Mouse (Mus musculus) embryonic facial prominence, embryonic 14.5 days (tissue): ENCODE results near the gene 4930467E23Rik. TPM values are rescaled to one million over a fixed set of nuclear protein-coding genes. Genes with fewer than 3 reads are reported as not detected.
"Not testable (repeated sequence)": the region's sequence is repeated elsewhere in the genome, so short reads cannot be mapped to it uniquely, and the experiment has no call there.

ENCODE experiments used
- ATAC-seq: fragments of 200-750 bp; cut with Nextera tagmentation; 2 replicates; pipeline ENCODE4 v1.8.0; 2017; ENCODE audit warnings: low read depth, moderate number of reproducible peaks, moderate TSS enrichment
- DNase-seq: peaks from one replicate; pipeline ENCODE4 v3.0.0-alpha.2; 2015; ENCODE audit warnings: low spot score
- H3K27ac ChIP-seq: fragments of 300-500 bp; sonication (generic); replicated peaks from 2 replicates; pipeline ENCODE4 v1.5.1; 2014; ENCODE audit warnings: low read depth, mild to moderate bottlenecking, low read length, moderate library complexity
- H3K27me3 ChIP-seq: fragments of 300-500 bp; sonication (generic); replicated peaks from 2 replicates; pipeline ENCODE4 v1.6.1; 2014; ENCODE audit warnings: low read length; ENCODE audit not compliant: control insufficient read depth, insufficient read depth
- H3K36me3 ChIP-seq: fragments of 300-500 bp; sonication (generic); 2 replicates; pipeline ENCODE4 v1.6.1; 2014; ENCODE audit warnings: low read length, mixed read lengths; ENCODE audit not compliant: control insufficient read depth, insufficient read depth
- H3K4me1 ChIP-seq: fragments of 300-500 bp; sonication (generic); 2 replicates; pipeline ENCODE4 v1.6.1; 2014; ENCODE audit warnings: antibody characterized with exemption, low read length; ENCODE audit not compliant: control insufficient read depth, insufficient read depth
- H3K4me2 ChIP-seq: fragments of 300-500 bp; sonication (generic); 2 replicates; pipeline ENCODE4 v1.6.1; 2014; ENCODE audit warnings: low read depth, mild to moderate bottlenecking, low read length, moderate library complexity, mixed read lengths
- H3K4me3 ChIP-seq: fragments of 300-500 bp; sonication (generic); 2 replicates; pipeline ENCODE4 v1.5.1; 2014; ENCODE audit warnings: low read depth, mild to moderate bottlenecking, low read length
- H3K9ac ChIP-seq: fragments of 300-500 bp; sonication (generic); 2 replicates; pipeline ENCODE4 v1.6.1; 2014; ENCODE audit warnings: low read depth, mild to moderate bottlenecking, low read length, moderate library complexity, mixed read lengths
- H3K9me3 ChIP-seq: fragments of 300-500 bp; sonication (generic); 2 replicates; pipeline ENCODE4 v1.6.1; 2016; ENCODE audit warnings: low read length; ENCODE audit not compliant: control insufficient read depth
- WGBS: fragments of 180-500 bp; shearing (Covaris S2); extraction: QIAGEN DNeasy Blood & Tissue Kit; methylation state at CpG from one replicate; pipeline ENCODE4 v1.1.7; 2014; 5-methylcytosine and 5-hydroxymethylcytosine counted together
- polyA plus RNA-seq: library from polyadenylated mRNA; unstranded; fragments of >200 nt; fragmentation: Nextera tagmentation; extraction: Ambion mirVana; gene quantifications from 2 replicates; pipeline ENCODE4 v1.2.1, GENCODE M21; 2014

4930467E23Rik gene
- polyA plus RNA-seq, 1 experiment from 2014 or later, result not detected

DNA sequence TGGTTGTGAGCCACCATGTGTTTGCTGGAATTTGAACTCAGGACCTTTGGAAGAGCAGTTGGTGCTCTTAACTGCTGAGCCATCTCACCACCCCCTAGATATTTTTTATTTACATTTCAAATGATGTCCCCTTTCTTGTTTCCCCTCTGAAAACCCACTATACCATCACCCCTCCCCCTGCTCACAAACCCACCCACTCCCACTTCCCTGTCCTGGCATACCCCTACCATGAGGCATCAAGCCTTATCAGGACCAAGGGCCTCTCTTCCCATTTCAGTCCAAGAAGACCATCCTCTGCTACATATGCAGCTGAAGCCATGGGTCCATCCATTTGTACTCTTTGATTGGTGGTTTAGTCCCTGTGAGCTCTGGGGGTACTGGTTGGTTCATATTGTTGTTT lies 36.2 kb downstream of the 4930467E23Rik start:
- ATAC-seq, H3K9me3 ChIP-seq, H3K4me1 ChIP-seq, H3K27ac ChIP-seq, H3K9ac ChIP-seq, H3K4me3 ChIP-seq, H3K27me3 ChIP-seq, H3K36me3 ChIP-seq, H3K4me2 ChIP-seq, DNase-seq: not testable (repeated sequence)

GRCm38 (mm10) chr8:19773461-19773860 lies 44.1 kb downstream of the 4930467E23Rik start:
- not testable (repeated sequence) for H3K4me3 ChIP-seq

GRCm38 (mm10) chr8:19776311-19776710 lies 46.9 kb downstream of the 4930467E23Rik start:
- not testable (repeated sequence) for ATAC-seq, H3K4me3 ChIP-seq, H3K36me3 ChIP-seq, H3K27ac ChIP-seq, H3K4me1 ChIP-seq, H3K27me3 ChIP-seq, DNase-seq, H3K4me2 ChIP-seq, H3K9me3 ChIP-seq, H3K9ac ChIP-seq

More at GRCm38 (mm10) chr8:19773461-19773860, 44.1 kb downstream of the 4930467E23Rik start:
- not testable (repeated sequence) for H3K9ac ChIP-seq, H3K4me1 ChIP-seq, H3K9me3 ChIP-seq, H3K4me2 ChIP-seq, H3K27ac ChIP-seq, ATAC-seq, H3K27me3 ChIP-seq, H3K36me3 ChIP-seq, DNase-seq
- WGBS, result 83% methylated on average over 4 of the region's 4 CpGs

DNA sequence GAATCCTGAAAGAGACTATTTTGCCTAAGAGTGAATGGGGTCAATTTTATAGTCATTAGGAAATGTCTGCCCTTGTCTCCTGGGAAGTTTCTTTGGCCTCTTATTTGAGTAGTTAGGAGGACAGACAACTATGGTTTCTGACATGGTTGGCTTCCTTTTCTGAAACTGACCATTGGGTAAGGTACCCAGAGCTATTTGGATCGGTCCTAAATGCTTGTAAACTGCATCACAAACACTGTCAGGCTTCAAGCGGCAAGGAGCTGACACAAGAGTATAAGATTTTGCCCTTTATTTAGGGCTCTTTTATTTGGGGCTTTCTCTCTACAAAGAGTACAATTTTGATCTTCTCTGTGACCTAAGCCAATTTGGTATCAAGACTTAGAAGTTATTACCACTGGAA lies 48.1 kb downstream of the 4930467E23Rik start:
- DNase-seq, H3K4me1 ChIP-seq, H3K27ac ChIP-seq, ATAC-seq, H3K9me3 ChIP-seq, H3K4me2 ChIP-seq, H3K27me3 ChIP-seq, H3K4me3 ChIP-seq, H3K9ac ChIP-seq, H3K36me3 ChIP-seq: not testable (repeated sequence)
- WGBS, result 46% methylated on average over 2 of the region's 2 CpGs

DNA sequence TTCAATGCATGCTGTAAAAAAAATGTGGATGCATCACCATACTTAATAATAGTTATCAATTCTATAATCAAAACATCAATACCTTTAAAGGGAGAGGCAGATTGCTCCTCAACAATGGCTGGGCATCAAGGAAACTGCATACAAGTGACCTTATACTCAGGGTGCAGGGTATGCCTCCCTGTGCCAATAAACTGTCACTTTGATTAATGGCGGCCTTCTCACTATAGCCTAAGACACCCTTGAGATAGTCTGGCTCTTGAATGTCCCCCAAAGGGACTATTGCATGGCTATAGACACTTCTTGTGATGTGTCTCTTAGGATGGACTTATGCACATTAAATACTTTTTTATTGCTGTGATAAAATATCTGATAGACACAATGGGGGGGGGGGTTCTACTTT lies 48.8 kb downstream of the 4930467E23Rik start:
- 38% methylated on average over 1 of the region's 1 CpGs for WGBS
- not testable (repeated sequence) for H3K4me2 ChIP-seq, H3K4me1 ChIP-seq, ATAC-seq, H3K4me3 ChIP-seq, DNase-seq, H3K9ac ChIP-seq, H3K36me3 ChIP-seq, H3K27ac ChIP-seq, H3K27me3 ChIP-seq, H3K9me3 ChIP-seq

GRCm38 (mm10) chr8:19778891-19779290 lies 49.5 kb downstream of the 4930467E23Rik start:
- 91% methylated on average over 8 of the region's 8 CpGs for WGBS
- not testable (repeated sequence) for H3K9me3 ChIP-seq, H3K4me1 ChIP-seq, H3K36me3 ChIP-seq, DNase-seq, ATAC-seq, H3K4me3 ChIP-seq, H3K4me2 ChIP-seq, H3K27me3 ChIP-seq, H3K27ac ChIP-seq, H3K9ac ChIP-seq

GRCm38 (mm10) chr8:19780212-19780611 lies 50.8 kb downstream of the 4930467E23Rik start:
- WGBS, result 84% methylated on average over 4 of the region's 4 CpGs
- H3K4me2 ChIP-seq, H3K4me1 ChIP-seq, H3K4me3 ChIP-seq, H3K27ac ChIP-seq, DNase-seq, ATAC-seq, H3K36me3 ChIP-seq, H3K27me3 ChIP-seq, H3K9me3 ChIP-seq, H3K9ac ChIP-seq: not testable (repeated sequence)

DNA sequence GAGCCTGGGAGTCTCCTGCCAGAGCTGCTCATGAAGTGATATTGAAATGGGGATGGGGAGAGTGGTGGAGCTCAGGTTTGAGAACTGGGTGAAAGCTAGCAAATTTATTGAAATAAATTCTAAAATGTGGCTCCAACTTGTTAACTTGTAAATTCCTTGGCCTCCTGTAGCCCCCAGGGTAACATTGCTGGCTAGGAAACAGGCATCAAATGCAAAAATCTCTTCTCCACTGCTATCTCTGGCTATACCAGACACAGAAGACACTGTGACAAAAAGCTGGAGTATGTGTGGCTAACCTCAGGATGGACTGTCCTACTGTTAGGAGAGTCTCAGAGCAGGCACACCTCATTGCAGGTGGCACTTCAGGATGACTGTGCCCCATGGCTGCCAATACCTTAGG lies 51.3 kb downstream of the 4930467E23Rik start:
- H3K9me3 ChIP-seq, DNase-seq, H3K36me3 ChIP-seq, H3K9ac ChIP-seq, H3K4me3 ChIP-seq, ATAC-seq, H3K4me1 ChIP-seq, H3K27me3 ChIP-seq, H3K27ac ChIP-seq, H3K4me2 ChIP-seq: not testable (repeated sequence)

GRCm38 (mm10) chr8:19781328-19782114 lies 52.1 kb downstream of the 4930467E23Rik start:
- H3K4me1 ChIP-seq, H3K27ac ChIP-seq, H3K4me3 ChIP-seq, H3K36me3 ChIP-seq, H3K27me3 ChIP-seq, ATAC-seq, DNase-seq, H3K9me3 ChIP-seq, H3K4me2 ChIP-seq, H3K9ac ChIP-seq: not testable (repeated sequence)
- WGBS, result 77% methylated on average over 2 of the region's 5 CpGs
